Mouse (Mus musculus): ENCODE results near the gene Clk4.
A peak's percentile ranks its signal among the peaks of the same experiment; 100 is the strongest.

Clk4 gene

GRCm38 (mm10) chr11:51311846-51312245, 50.3 kb downstream of the Clk4 start:
- no peak for DNase-seq

DNA sequence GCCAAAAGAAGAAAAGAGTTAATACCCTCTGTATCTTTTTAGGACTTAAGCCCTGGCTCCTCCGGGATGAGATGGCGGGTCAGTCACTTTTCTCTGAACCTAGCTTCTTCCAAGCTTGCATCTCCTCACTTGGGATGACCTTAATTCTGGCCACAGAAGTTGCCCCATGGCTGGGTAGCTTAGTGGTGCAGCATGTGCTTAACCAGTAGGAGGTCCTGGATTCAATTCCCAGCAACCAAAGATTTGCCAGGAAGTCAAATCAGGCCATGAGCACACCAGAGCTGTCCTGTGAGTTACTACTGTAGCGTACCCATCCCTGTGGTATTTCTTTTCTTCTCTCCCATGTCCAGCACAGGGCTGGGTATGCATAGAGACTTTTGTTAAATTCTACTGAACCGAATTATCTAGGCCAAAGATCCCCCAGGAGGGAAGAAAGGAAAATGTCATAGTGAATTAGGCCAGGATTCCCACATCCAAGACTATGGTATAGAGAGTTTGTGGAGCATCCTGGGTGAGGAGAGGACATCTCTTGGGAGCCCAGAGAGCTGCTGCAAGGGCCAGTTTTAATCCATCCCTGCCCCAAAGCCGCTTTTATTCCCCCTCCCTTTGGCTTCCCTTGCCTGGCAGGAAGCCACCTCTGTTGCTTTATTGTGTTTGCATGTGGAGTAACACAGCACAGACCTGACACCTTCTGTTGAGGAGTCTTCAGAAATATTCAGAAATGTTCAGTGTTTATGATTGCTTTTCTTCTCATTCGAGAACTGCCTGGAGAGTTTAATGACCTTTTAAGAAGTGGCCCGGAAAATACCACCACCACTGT, 54.7 kb downstream of the Clk4 start:
- DNase-seq, result peak; percentile 15

GRCm38 (mm10) chr11:51320609-51321008, 59.1 kb downstream of the Clk4 start:
- DNase-seq, result no peak

DNA sequence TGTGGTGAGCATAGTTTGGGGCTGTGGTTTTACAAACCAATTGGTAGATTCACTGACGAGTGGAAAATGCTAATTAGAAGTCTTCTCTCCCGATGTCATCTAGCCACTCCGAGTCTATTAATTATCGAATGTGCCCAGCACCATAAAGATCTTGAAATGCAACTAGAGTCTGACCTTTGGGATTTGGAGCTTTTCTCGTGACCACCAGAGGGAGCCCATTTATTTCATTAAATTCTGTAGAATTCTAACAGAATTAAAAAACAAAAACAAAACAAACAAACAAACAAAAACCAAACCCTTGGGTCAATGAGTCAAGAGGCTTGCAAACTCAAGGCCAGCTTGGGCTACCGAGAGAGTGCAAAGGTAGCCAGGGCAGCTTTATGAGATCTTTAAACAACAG, 65.4 kb downstream of the Clk4 start:
- no peak for DNase-seq

DNA sequence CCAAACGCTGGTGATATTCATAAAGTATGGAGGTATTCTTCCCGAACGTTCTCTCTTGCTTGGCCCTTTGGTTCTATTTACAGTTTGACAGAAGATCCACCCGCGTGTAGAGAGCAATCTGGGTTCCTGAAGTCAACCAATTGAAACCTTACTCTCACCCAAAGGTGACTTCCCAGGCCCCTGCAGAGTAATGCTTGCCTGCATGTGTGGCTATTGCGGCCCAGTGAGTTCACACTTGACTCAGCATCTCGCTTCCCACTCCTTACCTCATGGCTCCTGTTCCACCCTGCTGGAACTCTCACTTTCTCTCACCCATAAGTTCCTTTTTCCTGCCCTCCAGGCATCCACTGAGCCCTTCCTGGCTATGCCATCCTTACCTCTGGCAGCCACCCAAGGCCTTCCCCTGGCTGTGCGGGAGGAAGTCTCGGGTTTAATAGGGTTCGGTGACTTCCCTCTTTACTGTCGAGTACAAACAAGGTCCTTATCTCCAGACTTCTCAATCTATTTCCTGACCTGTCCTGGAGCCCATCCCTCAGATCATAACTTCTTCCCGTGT, 66.9 kb downstream of the Clk4 start:
- peak; percentile 7 for DNase-seq

GRCm38 (mm10) chr11:51329837-51330714, 68.5 kb downstream of the Clk4 start:
- no peak for DNase-seq

All from cerebellum, adult 11 months (tissue).